Mouse (Mus musculus) embryonic facial prominence, embryonic 10.5 days (tissue): ENCODE data around the gene Sobp. TPM values are rescaled to one million over a fixed set of nuclear protein-coding genes. Genes with fewer than 3 reads are reported as not detected.
A peak's percentile ranks its signal among the peaks of the same experiment; 100 is the strongest.

Source experiments
- DNase-seq: peaks from one replicate; pipeline ENCODE4 v3.0.0-alpha.2; 2017; ENCODE audit warnings: low spot score
- H3K27ac ChIP-seq: fragments of 300-500 bp; sonication (generic); replicated peaks from 2 replicates; pipeline ENCODE4 v1.5.1; 2016; ENCODE audit warnings: mild to moderate bottlenecking
- H3K27me3 ChIP-seq: fragments of 300-500 bp; sonication (generic); replicated peaks from 2 replicates; pipeline ENCODE4 v1.6.1; 2016; ENCODE audit warnings: low read depth, mild to moderate bottlenecking; ENCODE audit not compliant: poor library complexity, severe bottlenecking
- H3K36me3 ChIP-seq: fragments of 300-500 bp; sonication (generic); replicated peaks from 2 replicates; pipeline ENCODE4 v1.6.1; 2016; ENCODE audit warnings: mild to moderate bottlenecking, moderate library complexity
- H3K4me1 ChIP-seq: fragments of 300-500 bp; sonication (generic); 2 replicates; pipeline ENCODE4 v1.6.1; 2016
- H3K4me3 ChIP-seq: fragments of 300-500 bp; sonication (generic); 2 replicates; pipeline ENCODE4 v1.5.1; 2016; ENCODE audit warnings: mild to moderate bottlenecking, moderate library complexity
- H3K9me3 ChIP-seq: fragments of 300-500 bp; sonication (generic); 2 replicates; pipeline ENCODE4 v1.6.1; 2016; ENCODE audit warnings: mild to moderate bottlenecking
- WGBS: fragments of 180-500 bp; shearing (Covaris S2); methylation state at CpG from one replicate; pipeline ENCODE4 v1.1.7; 2016; 5-methylcytosine and 5-hydroxymethylcytosine counted together
- polyA plus RNA-seq: library from polyadenylated mRNA; unstranded; fragments of >200 nt; fragmentation: Nextera tagmentation; extraction: Ambion mirVana; gene quantifications from 2 replicates; pipeline ENCODE4 v1.2.1, GENCODE M21; 2016

Gene Sobp
- polyA plus RNA-seq, 1 experiment from 2014 or later, result 3.2 TPM

DNA sequence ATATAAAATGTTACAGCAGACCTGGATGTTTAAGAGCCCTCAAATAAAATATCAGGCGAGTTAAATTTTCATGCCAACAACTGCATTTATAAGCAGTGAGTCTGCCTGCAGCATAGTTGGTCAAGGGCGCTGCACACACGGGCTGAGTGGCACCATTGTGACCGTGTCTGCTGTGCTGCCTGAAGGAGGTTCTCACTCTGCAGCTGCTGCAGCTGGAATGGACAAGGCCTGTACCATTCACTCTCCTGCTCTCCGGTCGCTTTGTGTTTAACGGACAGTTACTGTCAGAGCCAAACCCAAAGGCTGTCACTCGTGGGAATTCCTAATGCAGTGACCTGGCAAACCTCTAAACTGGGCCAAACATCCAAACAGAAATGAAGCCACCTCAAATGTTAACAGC is 101.0 kb downstream of the Sobp start:
- Histone ChIP-seq H3K4me1 (peaks cover 14% of the 10 kb centered on the region), H3K27me3 (no peaks in the 10 kb centered on the region), H3K4me3 (no peak overlapping the region), H3K36me3 (peaks cover 3% of the 10 kb centered on the region; the same call in 1 of the 2 replicates), H3K9me3 (no peaks in the 10 kb centered on the region), H3K27ac (no peak overlapping the region)
- 61% methylated on average over 8 of the region's 8 CpGs for WGBS
- DNase-seq, result no peak

DNA sequence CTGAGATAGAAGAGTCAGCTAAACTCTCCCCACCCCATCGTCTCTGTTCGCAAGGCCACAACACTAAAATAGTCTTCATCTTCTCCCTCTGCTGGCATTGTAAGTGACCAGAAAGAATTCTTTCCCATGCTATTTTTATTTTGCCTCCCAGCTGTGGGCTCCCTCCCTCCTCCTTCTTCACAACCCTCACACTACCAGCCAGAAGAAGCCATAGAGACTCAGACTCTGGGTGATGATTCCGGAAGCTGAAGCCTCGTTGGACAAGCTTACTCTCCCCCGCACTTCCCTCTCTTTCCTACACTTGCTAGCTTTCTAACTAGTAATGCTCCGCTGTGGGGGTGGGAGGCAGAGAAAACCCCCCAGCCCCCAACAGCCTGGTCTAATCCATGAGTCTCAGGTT is 103.4 kb downstream of the Sobp start:
- no peak overlapping the region for H3K4me3 ChIP-seq
- no peaks in the 10 kb centered on the region for H3K27me3 ChIP-seq
- peaks cover 14% of the 10 kb centered on the region; the same call in 1 of the 2 replicates for H3K36me3 ChIP-seq
- WGBS, result 92% methylated on average over 6 of the region's 6 CpGs
- DNase-seq, result no peak
- H3K9me3 ChIP-seq, result no peaks in the 10 kb centered on the region
- no peak overlapping the region for H3K27ac ChIP-seq
- H3K4me1 ChIP-seq, result peaks cover 11% of the 10 kb centered on the region

DNA sequence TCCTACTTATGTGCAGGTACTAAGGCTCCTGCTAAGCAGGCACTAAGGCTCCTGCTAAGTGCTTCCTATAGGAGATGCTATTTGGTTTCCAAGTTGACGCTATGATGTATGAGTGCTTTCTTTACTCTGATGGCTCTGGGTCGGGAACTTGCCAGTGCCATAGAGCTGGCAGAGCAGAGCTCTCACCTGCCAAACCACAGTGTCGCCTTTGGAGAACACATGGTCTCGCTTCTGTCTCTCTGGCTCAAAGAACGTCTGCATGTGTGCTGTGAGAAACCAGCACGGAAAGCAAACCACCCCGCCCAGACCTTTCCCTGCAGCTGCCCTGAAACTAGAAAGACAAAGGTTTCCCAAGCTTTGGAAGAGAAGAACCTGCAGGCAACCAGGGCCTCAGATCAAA is 109.0 kb downstream of the Sobp start:
- Histone ChIP-seq H3K4me3 (no peak overlapping the region), H3K27ac (no peak overlapping the region), H3K27me3 (no peaks in the 10 kb centered on the region), H3K9me3 (no peaks in the 10 kb centered on the region), H3K4me1 (peaks cover 5% of the 10 kb centered on the region), H3K36me3 (peaks cover 27% of the 10 kb centered on the region)
- 89% methylated on average over 7 of the region's 7 CpGs for WGBS
- no peak for DNase-seq

DNA sequence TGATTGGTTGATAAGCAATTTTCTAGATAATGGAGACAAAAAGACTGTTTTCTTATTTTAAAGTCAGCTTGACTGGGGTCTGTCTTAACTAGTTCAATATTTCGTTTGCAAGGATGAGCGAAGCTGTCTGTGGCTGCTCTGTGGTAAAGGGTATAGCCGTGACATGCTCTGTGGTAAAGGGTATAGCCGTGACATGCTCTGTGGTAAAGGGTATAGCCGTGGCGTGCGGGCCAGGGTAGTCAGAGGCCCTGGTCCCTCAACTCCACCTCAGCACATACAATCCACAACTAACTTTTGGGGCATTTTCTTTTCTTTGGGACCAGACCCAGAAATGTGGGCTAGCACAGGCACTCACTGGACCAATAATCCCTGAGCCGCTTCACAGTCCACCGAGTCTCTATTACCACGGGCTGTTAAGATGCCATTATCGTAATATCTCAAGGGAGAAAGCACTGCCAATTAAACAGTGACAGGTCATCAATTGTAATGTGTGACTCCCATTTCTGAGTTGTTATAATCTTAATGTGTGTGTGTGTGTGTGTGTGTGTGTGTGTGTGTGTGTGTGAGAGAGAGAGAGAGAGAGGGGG is 112.7 kb downstream of the Sobp start:
- Histone ChIP-seq H3K27me3 (no peaks in the 10 kb centered on the region), H3K4me3 (no peak overlapping the region), H3K27ac (no peak overlapping the region), H3K36me3 (peaks cover 20% of the 10 kb centered on the region), H3K4me1 (peaks cover 5% of the 10 kb centered on the region), H3K9me3 (no peaks in the 10 kb centered on the region)
- 90% methylated on average over 11 of the region's 11 CpGs for WGBS
- no peak for DNase-seq

DNA sequence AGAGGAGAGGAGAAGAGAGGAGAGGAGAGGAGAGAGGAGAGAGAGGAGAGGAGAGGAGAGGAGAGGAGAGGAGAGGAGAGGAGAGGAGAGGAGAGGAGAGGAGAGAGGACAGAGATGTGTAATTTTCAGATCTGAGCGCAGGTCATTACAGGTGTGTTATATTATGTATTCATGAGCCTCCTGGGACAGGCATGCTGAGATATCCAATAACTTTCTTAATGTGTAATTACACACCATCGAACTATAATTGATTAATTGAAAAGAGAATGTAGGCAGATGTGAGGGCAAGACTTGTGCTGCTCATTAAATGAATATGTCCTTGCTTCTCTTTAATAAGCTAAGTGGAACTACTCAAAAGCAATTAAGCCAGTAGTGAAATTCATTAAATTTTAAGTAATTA is 118.9 kb downstream of the Sobp start:
- Histone ChIP-seq H3K27me3 (no peaks in the 10 kb centered on the region; the same call in 1 of the 2 replicates), H3K9me3 (no peaks in the 10 kb centered on the region), H3K4me3 (no peak overlapping the region), H3K36me3 (no peaks in the 10 kb centered on the region; the same call in 1 of the 2 replicates), H3K4me1 (peaks cover 6% of the 10 kb centered on the region), H3K27ac (no peak overlapping the region)
- no peak for DNase-seq
- 76% methylated on average over 2 of the region's 2 CpGs for WGBS

DNA sequence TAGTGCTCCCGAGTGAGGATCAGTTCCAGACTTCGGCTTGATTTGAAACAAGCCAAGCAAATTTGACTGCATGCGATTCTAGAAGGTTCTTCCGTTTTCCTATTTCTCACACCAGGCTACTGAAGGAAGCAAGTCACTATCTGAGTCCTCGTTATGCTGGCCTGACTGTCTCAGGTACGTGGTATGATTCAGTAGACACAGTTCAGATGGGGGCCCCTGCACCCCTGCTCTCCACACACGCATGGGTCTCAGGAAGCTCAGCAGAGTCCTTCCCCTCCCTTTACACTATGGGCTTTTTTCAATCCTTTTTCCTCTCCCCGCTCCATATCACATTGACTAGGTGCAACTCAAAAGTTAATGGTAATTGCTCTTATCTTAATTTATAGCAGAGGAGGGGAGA is 119.6 kb downstream of the Sobp start:
- Histone ChIP-seq H3K36me3 (no peaks in the 10 kb centered on the region; the same call in 1 of the 2 replicates), H3K4me3 (no peak overlapping the region), H3K27ac (no peak overlapping the region), H3K4me1 (peaks cover 6% of the 10 kb centered on the region), H3K9me3 (no peaks in the 10 kb centered on the region), H3K27me3 (no peaks in the 10 kb centered on the region; the same call in 1 of the 2 replicates)
- no peak for DNase-seq
- 87% methylated on average over 8 of the region's 8 CpGs for WGBS

DNA sequence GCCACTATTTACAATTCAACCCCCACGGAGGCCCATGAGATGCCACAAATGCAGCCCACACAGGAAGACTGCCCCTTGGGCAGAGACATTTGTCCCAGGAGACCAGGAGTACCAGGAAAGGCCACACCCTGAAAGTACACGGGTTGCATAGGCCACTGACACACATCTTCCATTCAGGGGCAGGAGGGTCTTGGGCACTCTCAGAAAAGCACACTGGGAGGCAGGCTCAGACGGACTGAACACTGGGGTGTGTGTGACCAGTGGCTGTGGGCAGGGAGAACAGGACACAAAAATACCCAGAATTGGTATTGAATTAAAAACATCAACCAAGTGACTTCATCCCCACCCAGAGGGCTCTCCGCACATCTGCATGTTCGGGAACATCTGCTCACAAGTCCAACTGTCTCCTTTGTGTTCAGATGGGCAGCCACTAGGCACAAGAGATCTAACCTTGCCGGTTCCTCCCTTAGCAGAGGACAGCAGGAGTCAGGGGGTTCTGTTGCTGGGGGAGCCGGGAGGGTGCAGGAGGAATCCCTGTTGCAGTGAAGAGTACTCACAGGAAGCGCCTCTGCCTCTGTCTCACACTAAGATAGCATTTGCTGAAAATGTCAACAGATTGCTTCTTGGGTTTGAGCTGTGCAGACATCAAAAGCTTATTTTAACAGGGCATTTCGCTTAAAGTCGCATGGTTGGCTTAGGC is 120.3 kb downstream of the Sobp start:
- no peak overlapping the region for H3K4me3 ChIP-seq
- H3K27ac ChIP-seq, result 0 out of 2 replicates have a peak overlapping the region, but pooled peaks have one; percentile 63
- peaks cover 8% of the 10 kb centered on the region for H3K4me1 ChIP-seq
- H3K9me3 ChIP-seq, result no peaks in the 10 kb centered on the region
- DNase-seq, result no peak
- H3K36me3 ChIP-seq, result no peaks in the 10 kb centered on the region; the same call in 1 of the 2 replicates
- 71% methylated on average over 10 of the region's 10 CpGs for WGBS
- H3K27me3 ChIP-seq, result no peaks in the 10 kb centered on the region; the same call in 1 of the 2 replicates

DNA sequence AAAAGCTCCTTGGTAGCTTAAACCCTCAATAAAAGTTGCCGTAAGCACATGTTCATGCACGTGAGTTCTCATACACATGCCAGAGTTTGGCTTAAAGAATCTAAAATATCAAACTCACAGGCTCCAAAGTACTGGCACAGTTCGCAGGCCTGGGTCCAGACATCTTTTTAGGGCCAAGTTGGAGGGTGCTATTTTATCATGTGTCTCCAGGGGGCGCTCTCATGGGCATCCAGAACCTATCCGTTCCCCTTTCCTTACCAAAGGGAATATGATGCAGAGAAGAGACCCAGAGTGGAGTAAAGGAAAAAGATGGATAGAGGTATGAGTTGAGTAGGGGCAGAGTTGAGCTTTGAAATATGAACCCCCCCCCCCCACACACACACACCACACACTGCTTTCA is 121.9 kb downstream of the Sobp start:
- no peaks in the 10 kb centered on the region for H3K9me3 ChIP-seq
- H3K27ac ChIP-seq, result no peak overlapping the region
- peak; percentile 52 for DNase-seq
- no peaks in the 10 kb centered on the region; the same call in 1 of the 2 replicates for H3K27me3 ChIP-seq
- 48% methylated on average over 5 of the region's 5 CpGs for WGBS
- H3K4me1 ChIP-seq, result peaks cover 21% of the 10 kb centered on the region
- H3K36me3 ChIP-seq, result no peaks in the 10 kb centered on the region; the same call in 1 of the 2 replicates
- no peak overlapping the region for H3K4me3 ChIP-seq

DNA sequence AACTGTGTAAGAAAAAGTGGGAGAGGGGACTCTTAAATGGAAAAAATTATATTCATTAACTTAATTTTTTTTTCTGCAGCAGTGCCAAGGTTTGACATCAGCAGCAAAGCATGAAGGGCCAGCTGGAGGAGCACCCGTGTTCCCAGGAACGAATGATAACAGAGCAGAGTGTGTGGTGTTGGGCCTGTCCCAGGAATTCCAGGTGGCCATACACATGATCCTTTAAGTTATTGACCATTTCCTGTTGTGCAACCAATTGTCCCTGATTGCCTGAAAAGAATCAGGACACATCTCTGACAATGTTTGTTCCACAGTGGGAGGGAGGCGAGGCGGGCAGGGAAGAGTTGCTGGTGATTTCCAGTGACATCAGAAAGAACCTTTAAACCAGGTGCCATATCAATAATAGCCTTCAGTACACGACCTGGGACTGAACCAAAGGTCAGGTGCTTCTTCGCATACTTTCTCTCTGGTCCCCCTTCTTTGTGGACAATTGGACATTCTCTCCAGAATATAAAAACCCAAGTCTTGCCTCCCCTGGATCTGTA is 126.5 kb downstream of the Sobp start:
- Histone ChIP-seq H3K4me3 (no peak overlapping the region), H3K36me3 (no peaks in the 10 kb centered on the region; the same call in 1 of the 2 replicates), H3K27me3 (no peaks in the 10 kb centered on the region), H3K27ac (no peak overlapping the region), H3K4me1 (peaks cover 35% of the 10 kb centered on the region), H3K9me3 (no peaks in the 10 kb centered on the region)
- WGBS, result 84% methylated on average over 6 of the region's 6 CpGs
- DNase-seq, result no peak

DNA sequence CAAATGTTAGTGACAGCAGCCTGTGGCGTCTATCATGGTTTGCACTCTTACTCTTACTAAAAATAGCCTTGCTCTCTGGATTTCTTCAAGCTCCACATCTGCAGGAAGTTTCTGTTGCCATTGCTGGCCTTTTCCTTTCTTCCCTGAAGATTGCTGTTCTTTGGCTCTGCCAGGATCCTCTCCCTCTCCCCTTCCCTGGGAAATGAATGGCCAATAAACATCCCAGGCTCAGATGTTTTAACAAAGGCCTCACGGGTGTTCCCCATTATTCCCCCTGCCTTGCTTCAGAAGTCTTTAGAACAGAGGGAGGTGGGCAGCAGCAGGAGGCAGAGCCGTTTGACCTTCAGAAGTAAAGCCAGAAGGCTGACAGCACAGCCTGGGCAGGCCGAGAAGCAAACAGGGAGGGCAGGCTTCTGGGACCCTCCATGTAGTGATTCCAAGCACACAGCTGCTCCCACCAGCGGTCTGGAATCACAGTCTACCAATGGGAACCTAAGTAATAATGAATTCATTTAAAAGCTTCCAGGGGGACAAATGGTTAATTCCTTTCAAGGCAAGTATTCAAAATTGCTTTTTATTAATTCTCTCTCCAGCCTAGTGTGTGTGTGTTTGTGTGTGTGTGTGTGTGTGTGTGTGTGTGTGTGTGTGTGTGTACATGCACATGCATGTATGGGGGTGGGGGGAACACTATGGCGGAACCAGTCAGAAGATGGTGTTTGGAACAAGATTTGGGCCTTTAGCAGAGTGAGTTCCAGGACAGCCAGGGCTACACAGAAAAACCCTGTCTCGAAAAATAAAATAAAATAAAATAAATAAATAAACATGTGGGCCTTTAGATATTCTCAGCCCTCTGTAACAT is 130.8 kb downstream of the Sobp start:
- no peak overlapping the region for H3K4me3 ChIP-seq

DNA sequence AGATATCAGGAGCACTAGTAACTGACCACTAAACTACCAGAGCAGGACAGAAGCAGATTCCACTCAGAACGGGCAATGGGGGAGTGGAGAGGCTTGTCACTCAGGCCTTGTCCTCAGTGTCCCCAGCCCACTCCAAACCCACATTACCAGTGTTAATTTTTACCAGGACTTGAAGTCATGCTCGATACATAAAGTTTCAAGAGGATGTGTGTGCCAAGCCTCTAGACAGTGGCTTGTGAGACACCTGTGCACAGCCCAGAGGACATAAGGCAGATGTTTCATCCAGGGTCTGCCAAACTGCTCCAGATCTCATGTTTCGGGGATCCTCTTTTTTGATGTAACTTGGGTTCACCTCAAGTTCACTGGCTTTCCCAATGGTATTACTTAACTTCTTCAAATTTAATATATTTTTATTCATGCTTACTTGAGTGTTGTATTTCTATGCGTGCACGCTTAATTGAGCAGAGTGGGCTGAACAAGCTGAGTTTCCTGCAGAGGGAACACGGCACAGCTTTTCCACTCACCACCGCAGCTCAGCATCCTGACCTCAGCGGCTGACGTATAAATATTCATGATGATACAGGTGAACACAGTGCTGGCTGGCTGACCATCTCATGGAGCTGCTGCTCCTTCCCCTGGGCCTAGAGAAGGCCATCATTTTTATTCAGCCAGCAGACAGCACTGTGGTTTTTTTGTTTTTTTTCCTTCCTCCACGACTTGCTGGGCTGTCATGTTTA is 131.6 kb downstream of the Sobp start:
- Histone ChIP-seq H3K4me1 (peaks cover 36% of the 10 kb centered on the region), H3K4me3 (no peak overlapping the region), H3K27ac (peak overlapping the region; percentile 80; the same call in 1 of the 2 replicates), H3K9me3 (no peaks in the 10 kb centered on the region), H3K36me3 (peaks cover 16% of the 10 kb centered on the region), H3K27me3 (no peaks in the 10 kb centered on the region)
- WGBS, result 45% methylated on average over 10 of the region's 10 CpGs
- DNase-seq, result no peak

More for the DNA sequence above, 130.8 kb downstream of the Sobp start:
- 25% methylated on average over 7 of the region's 7 CpGs for WGBS
- Histone ChIP-seq H3K36me3 (peaks cover 16% of the 10 kb centered on the region), H3K27me3 (no peaks in the 10 kb centered on the region), H3K27ac (peak overlapping the region; percentile 80; the same call in 1 of the 2 replicates), H3K9me3 (no peaks in the 10 kb centered on the region), H3K4me1 (peaks cover 36% of the 10 kb centered on the region)
- DNase-seq, result peak; percentile 54

DNA sequence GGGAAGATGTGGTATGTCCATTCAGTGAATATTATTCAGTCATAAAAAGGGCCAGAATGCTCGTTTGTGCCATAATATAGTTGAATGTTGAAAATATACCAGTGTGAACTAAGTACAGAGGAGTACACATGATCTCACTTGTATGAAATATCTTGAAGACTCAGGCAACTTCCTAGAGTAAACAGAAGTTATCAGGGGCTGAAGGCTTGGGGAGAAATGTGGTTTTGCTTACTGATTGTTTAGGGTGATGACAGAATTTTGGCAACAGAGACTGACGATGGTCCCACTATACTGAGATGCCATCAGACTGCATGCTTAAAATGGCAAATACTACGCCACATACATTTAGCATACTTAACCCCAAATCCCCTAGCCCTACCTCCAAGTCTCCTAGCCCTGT is 132.5 kb downstream of the Sobp start:
- H3K36me3 ChIP-seq, result peaks cover 16% of the 10 kb centered on the region
- H3K4me1 ChIP-seq, result peaks cover 45% of the 10 kb centered on the region
- no peak overlapping the region for H3K27ac ChIP-seq
- H3K4me3 ChIP-seq, result no peak overlapping the region
- H3K27me3 ChIP-seq, result no peaks in the 10 kb centered on the region
- 88% methylated on average over 3 of the region's 3 CpGs for WGBS
- DNase-seq, result no peak
- no peaks in the 10 kb centered on the region for H3K9me3 ChIP-seq
